Mouse (Mus musculus): ENCODE data around the gene Ano10. TPM values are rescaled to one million over a fixed set of nuclear protein-coding genes. Genes with fewer than 3 reads are reported as not detected.

Gene Ano10
- 63.6 and 66.4 TPM in 2 replicates for polyA plus RNA-seq (2011; ENCODE audit: insufficient read length, low read depth, missing spikeins)

DNA sequence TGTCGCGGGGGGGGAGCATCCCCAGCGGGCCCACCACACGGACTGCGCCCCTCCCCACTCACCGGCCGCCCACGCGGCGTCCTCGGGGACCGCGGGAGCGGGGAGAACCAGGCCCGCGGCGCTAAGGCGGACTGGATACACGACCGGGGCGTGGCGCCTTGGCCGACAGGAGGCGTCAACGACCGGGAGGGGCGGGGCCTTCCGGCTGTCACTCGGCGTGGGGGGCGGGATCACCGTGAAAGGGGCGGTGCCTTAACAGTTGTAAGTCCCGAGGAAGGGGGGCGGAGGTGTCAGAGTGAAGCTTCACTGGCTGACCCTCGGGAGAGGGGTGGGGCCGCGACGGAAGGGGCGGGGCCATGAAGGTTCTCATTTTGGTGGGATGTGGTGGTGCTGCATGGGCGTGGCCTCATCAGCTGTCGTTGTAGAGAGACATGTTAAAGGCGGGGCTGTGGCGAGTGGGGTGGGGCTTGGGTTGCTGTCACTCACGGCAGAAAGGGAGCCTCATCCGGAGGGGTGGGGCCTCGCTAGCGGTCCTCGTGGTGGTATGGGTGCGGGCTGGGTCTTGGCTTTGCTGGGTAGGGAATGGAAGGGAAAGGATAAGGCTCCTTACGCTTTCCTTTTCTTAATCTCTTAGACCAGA is at the start of gene Ano10:
Gene Ano10, minus strand, starts transcription at position 182 of the 640 bp plus-strand sequence.
- H3K4me1 ChIP-seq (ENCODE audit: control insufficient read depth, insufficient read depth, low read length): peaks cover 4% of the 10 kb centered on the region; the same call in 1 of the 2 replicates
- peak within 1 kb of the TSS; percentile 85 for H3K4me3 ChIP-seq (ENCODE audit: insufficient read depth, low read length)
- no peak for TF ChIP-seq CTCF (IDR thresholded peaks at IDR 0.05; ENCODE audit: borderline replicate concordance, insufficient read depth, low read length)
- peak; percentile 82 for TF ChIP-seq POLR2A (IDR thresholded peaks at IDR 0.05; ENCODE audit: low read depth, low read length)
- peak within 1 kb of the TSS; percentile 10 for H3K27ac ChIP-seq (ENCODE audit: insufficient read depth, low read length)

DNA sequence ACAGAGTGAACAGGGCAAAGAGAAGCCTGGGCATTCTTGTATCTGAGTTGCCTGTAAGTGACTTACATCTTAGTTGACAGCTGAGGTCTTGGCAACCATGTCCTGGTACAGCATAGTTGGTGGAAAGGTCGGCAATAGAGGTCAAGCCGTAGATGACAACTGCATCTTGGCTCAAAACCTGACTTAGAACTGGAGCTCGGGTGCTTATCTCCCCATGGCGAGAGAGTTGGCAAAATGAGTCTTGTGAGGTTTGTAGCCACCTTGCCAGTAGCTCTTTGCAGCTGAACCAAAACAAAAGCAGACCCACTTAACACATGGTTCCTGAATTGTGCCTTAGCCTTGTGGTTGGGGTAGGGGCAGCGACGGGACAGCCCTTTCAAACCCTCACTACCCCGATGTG is 49.2 kb upstream of the Ano10 start:
- H3K4me1 ChIP-seq (ENCODE audit: control insufficient read depth, insufficient read depth, low read length): no peaks in the 10 kb centered on the region
- no peak for TF ChIP-seq POLR2A (IDR thresholded peaks at IDR 0.05; ENCODE audit: low read depth, low read length)
- TF ChIP-seq CTCF (IDR thresholded peaks at IDR 0.05; ENCODE audit: borderline replicate concordance, insufficient read depth, low read length): no peak
- no peak overlapping the region for H3K4me3 ChIP-seq (ENCODE audit: insufficient read depth, low read length)
- H3K27ac ChIP-seq (ENCODE audit: insufficient read depth, low read length): no peak overlapping the region

DNA sequence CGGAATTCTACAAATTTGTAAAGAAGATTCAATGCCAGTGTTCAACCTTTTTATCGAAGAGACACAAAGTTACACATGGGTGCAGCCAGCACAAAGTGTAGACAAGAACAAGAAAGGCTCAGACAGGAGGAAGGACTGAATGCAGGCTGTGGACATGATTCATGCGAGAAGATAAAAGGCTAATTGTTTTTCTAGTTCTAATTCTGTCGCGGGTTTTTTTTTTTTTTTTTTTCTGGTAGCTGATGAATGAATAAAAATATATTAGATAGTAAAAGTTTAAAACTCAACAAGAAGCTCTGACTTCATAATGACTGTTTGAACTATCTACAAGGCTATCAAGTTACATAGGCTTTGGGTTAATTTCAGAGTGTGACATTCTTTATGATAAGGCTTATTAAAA is 45.7 kb upstream of the Ano10 start:
- H3K4me3 ChIP-seq (ENCODE audit: insufficient read depth, low read length): no peak overlapping the region
- H3K4me1 ChIP-seq (ENCODE audit: control insufficient read depth, insufficient read depth, low read length): peaks cover 3% of the 10 kb centered on the region; the same call in 1 of the 2 replicates
- TF ChIP-seq CTCF (IDR thresholded peaks at IDR 0.05; ENCODE audit: borderline replicate concordance, insufficient read depth, low read length) (no peak), POLR2A (IDR thresholded peaks at IDR 0.05; ENCODE audit: low read depth, low read length) (no peak)
- H3K27ac ChIP-seq (ENCODE audit: insufficient read depth, low read length): no peak overlapping the region

DNA sequence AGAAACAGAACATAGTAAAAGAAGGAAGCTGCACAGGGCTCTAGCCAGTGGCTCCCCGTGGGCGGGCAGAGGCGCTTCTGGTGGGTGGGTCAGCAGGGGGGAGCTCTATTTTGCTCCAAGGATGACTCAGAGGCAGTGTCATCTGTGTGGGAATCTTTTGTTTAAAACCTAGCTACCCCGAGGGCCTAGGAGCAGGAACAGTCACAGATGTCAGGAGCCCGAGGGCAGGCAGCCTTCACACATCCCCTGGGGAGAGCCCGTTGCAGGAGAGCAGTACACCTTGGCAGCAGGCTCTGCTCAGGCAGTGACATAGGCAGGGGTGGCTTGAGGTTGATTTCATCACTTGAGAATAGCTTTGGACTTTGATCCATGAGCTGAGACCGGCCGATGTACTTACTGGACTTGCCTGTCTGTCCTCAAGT is 43.3 kb upstream of the Ano10 start:
- Histone ChIP-seq H3K4me1 (ENCODE audit: control insufficient read depth, insufficient read depth, low read length) (peaks cover 3% of the 10 kb centered on the region; the same call in 1 of the 2 replicates), H3K27ac (ENCODE audit: insufficient read depth, low read length) (no peak overlapping the region), H3K4me3 (ENCODE audit: insufficient read depth, low read length) (no peak overlapping the region)
- no peak for TF ChIP-seq CTCF (IDR thresholded peaks at IDR 0.05; ENCODE audit: borderline replicate concordance, insufficient read depth, low read length)
- no peak for TF ChIP-seq POLR2A (IDR thresholded peaks at IDR 0.05; ENCODE audit: low read depth, low read length)

DNA sequence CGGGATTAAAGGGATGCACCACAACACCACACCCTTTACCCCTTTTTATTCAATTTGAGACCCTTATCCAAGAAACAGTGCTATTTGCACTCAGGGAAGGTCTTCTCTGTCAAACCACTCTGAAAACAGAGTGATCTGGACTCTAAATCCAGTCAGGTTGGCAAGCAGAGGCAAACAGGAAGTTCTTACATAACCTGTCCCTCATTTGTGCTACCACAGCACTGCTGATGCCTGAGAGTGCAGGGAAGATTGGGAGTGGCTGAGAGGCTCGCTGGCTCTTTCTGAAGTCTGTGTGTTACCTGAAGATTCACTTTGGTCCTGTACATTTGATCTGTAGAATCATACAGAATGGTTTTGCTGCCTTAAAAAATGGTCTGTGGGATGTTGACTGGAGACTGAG is 42.5 kb upstream of the Ano10 start:
- no peak overlapping the region for H3K4me3 ChIP-seq (ENCODE audit: insufficient read depth, low read length)
- no peak overlapping the region for H3K27ac ChIP-seq (ENCODE audit: insufficient read depth, low read length)
- no peak for TF ChIP-seq POLR2A (IDR thresholded peaks at IDR 0.05; ENCODE audit: low read depth, low read length)
- no peak for TF ChIP-seq CTCF (IDR thresholded peaks at IDR 0.05; ENCODE audit: borderline replicate concordance, insufficient read depth, low read length)
- peaks cover 3% of the 10 kb centered on the region; the same call in 1 of the 2 replicates for H3K4me1 ChIP-seq (ENCODE audit: control insufficient read depth, insufficient read depth, low read length)

DNA sequence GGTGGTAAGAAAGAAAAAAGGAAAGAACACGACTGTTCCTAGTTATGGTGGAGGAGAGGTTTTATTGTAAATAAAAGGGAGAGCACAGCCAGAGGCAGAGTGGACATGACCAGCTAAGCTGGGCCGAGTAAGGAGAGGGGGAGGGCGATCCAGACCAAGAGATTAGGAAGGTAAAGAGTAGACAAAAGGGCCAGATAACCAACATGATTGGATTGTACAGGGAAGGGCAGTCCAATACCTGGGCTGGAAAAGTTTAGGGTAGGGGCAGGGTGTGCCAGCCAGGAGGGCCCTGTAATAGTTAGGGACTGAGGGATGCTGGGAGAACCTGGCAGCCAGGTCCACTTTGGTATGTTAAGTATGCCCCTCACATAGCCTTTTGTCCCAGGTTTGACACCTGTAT is 34.0 kb upstream of the Ano10 start:
- Histone ChIP-seq H3K4me3 (ENCODE audit: insufficient read depth, low read length) (no peak overlapping the region), H3K4me1 (ENCODE audit: control insufficient read depth, insufficient read depth, low read length) (no peaks in the 10 kb centered on the region), H3K27ac (ENCODE audit: insufficient read depth, low read length) (no peak overlapping the region)
- no peak for TF ChIP-seq POLR2A (IDR thresholded peaks at IDR 0.05; ENCODE audit: low read depth, low read length)
- TF ChIP-seq CTCF (IDR thresholded peaks at IDR 0.05; ENCODE audit: borderline replicate concordance, insufficient read depth, low read length): no peak

DNA sequence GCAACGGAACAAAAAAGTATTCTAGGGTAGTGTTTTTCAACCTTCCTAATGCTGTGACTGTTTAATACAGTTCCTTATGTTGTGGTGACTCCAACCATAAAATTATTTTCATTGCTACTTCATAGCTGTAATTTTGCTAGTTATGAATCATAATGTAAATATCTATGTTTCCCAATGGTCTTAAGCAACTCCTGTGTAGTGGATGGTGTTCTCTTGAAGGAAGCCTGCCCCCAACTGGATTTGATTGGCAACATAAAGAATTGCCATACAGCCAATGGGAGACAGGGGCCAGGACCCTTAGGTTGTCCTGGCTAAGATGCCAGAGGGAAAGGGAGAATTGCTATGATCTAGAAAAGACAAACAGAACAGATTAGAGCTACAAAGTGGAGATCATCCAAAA is 31.8 kb upstream of the Ano10 start:
- H3K27ac ChIP-seq (ENCODE audit: insufficient read depth, low read length): no peak overlapping the region
- no peaks in the 10 kb centered on the region for H3K4me1 ChIP-seq (ENCODE audit: control insufficient read depth, insufficient read depth, low read length)
- H3K4me3 ChIP-seq (ENCODE audit: insufficient read depth, low read length): no peak overlapping the region
- TF ChIP-seq POLR2A (IDR thresholded peaks at IDR 0.05; ENCODE audit: low read depth, low read length) (no peak), CTCF (IDR thresholded peaks at IDR 0.05; ENCODE audit: borderline replicate concordance, insufficient read depth, low read length) (no peak)

DNA sequence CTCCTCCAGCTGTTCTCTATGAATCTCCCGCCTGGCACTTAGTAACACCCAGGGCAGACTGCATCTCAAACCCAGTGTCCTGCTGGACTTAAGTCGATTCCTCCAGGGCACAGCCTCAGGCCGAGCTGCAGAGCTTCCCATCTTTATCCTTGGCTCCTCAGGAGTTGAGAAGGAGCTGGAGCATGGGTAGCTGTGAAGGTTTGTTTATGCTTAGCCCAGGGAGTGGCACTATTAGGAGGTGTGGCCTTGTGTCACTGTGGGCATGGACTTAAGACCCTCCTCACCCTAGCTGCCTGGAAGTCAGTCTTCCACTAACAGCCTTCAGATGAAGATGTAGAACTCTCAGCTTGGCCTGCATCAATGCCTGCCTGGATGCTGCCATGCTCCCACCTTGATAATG is 28.1 kb upstream of the Ano10 start:
- Histone ChIP-seq H3K4me1 (ENCODE audit: control insufficient read depth, insufficient read depth, low read length) (no peaks in the 10 kb centered on the region), H3K27ac (ENCODE audit: insufficient read depth, low read length) (no peak overlapping the region), H3K4me3 (ENCODE audit: insufficient read depth, low read length) (no peak overlapping the region)
- no peak for TF ChIP-seq POLR2A (IDR thresholded peaks at IDR 0.05; ENCODE audit: low read depth, low read length)
- TF ChIP-seq CTCF (IDR thresholded peaks at IDR 0.05; ENCODE audit: borderline replicate concordance, insufficient read depth, low read length): no peak

DNA sequence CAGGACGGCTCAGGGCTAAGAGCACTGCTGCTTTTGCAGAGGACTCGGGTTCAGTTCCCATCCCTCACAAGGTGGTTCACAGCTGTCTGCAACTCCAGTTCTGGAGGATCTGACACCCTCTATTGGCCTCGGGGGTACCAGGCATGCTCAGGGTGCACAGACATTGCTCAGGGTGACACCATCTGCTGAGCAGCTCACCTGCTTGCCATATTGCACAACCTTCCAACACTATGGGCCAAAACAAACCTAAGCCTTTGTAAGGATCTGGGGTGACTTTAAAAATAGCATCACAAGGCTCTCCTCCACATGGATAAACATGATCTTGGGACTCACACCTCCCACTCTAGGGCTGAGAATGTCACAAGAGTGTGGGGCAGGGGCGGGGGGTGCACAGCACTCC is 26.4 kb upstream of the Ano10 start:
- TF ChIP-seq POLR2A (IDR thresholded peaks at IDR 0.05; ENCODE audit: low read depth, low read length) (no peak), CTCF (IDR thresholded peaks at IDR 0.05; ENCODE audit: borderline replicate concordance, insufficient read depth, low read length) (no peak)
- Histone ChIP-seq H3K27ac (ENCODE audit: insufficient read depth, low read length) (no peak overlapping the region), H3K4me1 (ENCODE audit: control insufficient read depth, insufficient read depth, low read length) (no peaks in the 10 kb centered on the region), H3K4me3 (ENCODE audit: insufficient read depth, low read length) (no peak overlapping the region)

DNA sequence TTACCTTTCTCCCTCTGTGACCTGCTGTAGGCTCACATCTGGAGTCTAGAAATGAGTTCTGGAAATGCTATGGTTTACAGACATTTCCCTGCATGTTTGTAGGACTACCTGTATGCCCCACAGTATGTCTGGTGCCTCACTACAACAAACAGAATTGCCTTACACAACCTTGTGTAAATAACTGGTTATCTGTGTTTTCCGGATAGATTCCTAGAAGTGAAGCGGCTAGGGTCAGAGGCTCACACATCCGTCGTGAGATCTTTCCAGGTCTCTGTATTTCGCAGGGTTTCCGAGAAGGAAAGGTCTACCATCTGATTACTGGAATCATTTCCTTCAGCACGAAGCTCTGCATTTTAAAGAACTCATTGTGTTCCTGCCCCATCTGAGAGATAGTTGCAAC is 22.3 kb upstream of the Ano10 start:
- Histone ChIP-seq H3K27ac (ENCODE audit: insufficient read depth, low read length) (no peak overlapping the region), H3K4me3 (ENCODE audit: insufficient read depth, low read length) (no peak overlapping the region), H3K4me1 (ENCODE audit: control insufficient read depth, insufficient read depth, low read length) (peaks cover 6% of the 10 kb centered on the region)
- TF ChIP-seq CTCF (IDR thresholded peaks at IDR 0.05; ENCODE audit: borderline replicate concordance, insufficient read depth, low read length): no peak
- TF ChIP-seq POLR2A (IDR thresholded peaks at IDR 0.05; ENCODE audit: low read depth, low read length): no peak

All from embryonic fibroblast, embryonic 13.5 days (primary cell).